Mouse (Mus musculus) ZHBTc4 (cell line): ENCODE results near the gene Txk.

Experiments
- DNase-seq: peaks from one replicate; pipeline ENCODE4 v3.0.0-alpha.2; 2011; ENCODE audit warnings: low read depth, low spot score

Txk gene

DNA sequence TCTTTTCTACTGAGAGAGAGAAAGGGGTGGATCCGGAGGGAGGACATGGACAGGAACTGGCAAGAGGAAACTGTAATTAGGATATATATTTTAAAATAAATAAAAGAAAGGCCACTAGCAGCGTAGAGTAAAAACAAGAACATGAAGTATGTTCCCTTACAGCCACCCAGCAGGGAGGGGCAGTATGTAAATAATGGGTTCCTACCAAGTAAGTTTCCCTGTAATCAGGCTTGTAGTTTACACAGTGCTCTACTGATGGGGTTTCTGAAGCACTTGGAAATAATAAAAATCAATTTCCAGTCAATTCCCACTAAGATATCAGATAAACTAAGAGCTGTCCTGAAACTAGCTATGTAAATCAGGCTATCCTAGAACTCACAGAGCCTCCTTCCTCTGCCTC lies 57.9 kb downstream of the Txk start:
- no peak for DNase-seq

DNA sequence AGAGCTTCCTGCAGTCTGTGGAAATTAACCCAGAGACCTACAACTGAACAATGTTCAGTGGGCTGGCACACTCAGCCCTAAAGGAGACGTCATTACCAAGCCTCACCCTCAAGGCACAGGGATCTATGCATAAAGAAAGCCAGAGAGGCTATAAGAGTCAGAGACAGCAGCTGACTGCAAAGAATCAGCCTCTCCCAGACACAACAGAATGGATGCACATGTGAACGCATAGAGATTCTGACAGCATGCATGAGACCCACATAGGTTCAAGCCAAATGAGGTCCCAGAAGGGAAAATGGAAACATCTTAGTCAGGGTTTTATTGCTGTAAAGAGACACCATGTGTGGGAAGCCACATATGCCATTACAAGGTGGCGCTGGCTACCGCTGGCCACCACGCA lies 62.1 kb downstream of the Txk start:
- DNase-seq: no peak

DNA sequence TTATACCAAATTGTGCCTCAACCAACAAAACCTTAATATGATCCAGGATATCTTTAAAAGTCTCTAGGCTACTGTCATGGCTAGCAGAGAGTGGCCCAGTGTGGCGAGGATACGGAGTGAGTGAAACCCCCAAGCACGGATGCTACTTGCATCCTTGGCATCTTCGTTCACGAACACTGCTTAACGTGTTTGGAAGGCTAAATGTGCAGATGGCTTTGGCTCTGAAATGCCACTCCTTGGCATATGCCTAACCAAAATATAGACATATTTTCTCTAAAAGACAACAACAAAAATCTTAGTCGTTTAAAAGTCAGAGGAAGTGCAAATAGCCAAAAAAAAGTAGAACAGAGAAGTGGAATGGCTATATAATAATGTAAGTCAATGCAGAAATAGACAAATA lies 63.0 kb downstream of the Txk start:
- DNase-seq: no peak

DNA sequence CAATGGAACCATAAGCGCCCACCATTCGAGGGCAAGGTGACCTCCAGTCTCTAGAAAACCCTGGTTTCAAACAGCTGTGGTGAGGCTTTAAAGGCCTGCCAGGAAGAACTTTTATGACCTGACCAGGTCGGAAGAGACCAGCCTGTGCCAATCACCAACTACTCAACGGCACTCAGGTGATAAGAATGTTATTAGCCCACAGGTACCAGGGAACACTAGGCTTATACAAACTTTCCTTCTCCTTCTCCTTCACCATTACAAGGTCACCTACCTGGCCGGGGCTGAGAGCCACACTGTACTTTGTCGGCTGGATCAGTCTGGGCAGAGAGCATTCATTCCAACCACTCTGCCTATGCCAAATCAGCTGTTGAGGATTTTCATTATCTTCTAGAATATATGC lies 71.1 kb downstream of the Txk start:
- DNase-seq: no peak

DNA sequence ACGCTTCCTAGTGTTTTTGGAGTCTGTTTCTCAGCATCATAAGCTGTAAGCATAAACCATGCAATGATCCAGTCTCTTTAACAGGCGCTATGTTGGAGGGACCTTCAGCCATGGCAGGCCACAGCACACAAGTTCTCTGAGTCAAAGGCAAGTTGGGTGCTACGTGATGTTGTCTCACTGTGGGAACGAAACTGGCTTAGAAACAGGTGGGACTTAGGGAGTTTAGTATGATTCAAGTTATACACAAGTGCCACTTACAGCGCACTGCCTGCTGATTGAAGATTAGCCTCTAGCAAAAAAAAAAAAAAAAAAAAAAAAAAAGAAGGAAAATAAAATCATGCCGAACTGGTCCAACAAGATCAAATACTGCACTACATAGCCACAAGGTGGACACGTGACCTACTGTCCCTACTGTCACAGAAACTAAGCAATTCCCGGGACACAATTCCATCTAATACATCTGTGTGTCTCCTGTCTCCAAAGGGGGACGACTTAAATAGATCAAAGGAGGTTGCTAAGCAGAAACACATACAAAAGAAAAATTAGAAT lies 77.5 kb downstream of the Txk start:
- no peak for DNase-seq

DNA sequence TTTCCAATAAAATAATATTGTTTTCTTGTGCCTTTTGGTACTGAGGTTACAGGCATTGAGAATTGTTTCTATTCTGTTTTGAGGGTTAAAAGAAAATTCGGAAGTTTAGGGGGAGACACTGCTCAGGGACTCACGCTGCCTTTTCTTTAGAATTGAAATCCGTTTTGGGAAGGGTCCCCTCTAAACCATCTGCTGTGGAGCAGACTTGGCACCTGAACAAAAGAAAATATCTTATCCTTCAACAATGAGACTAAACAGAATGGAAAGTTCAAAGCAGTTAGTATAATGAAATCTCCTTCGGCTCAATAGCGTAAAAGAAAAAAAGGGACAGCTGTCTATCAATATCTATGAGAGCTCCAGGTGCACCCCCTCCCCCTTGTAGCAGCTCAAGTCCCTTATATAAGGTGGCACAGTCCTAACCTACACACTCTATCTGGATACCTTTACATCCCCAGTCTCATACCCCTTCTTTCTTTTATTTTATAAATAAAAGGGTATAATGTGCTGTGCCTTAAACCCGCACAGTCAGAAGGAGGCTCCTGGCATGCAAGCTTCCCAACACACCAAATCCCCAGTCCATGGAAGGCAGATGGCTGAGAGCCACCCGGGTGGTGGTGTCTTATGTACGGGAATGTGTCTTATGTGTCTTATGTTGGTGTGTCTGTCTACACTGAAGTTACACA lies 81.4 kb downstream of the Txk start:
- no peak for DNase-seq

DNA sequence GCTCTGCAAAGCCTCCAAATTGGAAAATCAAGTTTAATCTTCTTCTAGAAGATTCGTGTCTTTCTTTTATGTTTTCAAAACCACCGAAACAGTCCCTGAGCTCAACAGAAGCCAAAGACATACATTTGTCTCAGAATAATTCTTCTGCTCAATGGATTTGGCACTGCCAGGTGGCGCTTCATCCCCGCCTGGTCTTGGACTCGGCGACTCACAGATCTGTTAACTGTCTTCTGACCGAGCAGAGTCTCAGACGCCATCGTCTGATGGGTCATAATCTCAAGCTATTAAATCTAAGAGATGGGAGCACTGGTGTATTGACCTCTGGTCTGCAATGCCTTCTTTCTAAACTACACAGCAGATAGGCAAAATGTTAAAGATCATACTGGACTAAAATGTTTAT lies 84.2 kb downstream of the Txk start:
- DNase-seq: no peak

DNA sequence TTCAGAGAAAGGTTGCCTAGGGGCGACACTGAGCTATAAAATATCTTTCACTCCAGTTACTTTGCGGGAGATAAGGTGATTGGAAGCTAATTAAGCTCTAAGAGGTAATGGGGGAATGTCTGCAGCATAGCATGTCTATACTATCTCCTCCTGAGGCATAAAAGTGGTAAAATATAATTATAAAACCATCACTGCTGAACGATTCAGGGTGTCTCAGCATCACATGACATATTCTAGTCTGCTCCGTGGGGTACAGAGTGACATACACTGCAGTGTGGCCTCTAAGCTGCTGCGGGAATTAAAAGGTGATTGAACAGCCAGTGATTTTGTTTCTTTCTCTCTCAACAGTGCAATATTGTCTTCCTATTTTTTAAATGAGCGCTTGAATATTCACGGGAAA lies 86.1 kb downstream of the Txk start:
- DNase-seq: no peak

DNA sequence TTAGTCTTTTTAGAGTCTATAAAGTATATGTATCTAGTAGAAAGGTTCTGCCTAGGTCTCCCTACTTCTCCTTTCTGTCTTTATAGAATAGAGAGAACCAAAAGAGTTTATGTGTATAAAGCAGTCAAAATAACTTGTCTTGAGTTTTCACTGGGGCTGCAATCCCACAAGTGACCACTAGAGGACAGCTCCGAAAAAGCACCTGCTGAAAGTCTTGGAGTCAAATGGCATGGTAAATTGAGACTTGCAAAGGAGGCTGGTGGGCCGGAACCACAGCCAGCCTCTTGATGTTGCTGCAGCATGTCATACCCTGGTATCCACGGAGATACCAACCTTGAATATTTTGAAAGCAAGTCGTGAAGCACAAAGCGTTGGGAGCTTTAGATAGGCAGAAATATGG lies 87.3 kb downstream of the Txk start:
- DNase-seq: peak; percentile 72

DNA sequence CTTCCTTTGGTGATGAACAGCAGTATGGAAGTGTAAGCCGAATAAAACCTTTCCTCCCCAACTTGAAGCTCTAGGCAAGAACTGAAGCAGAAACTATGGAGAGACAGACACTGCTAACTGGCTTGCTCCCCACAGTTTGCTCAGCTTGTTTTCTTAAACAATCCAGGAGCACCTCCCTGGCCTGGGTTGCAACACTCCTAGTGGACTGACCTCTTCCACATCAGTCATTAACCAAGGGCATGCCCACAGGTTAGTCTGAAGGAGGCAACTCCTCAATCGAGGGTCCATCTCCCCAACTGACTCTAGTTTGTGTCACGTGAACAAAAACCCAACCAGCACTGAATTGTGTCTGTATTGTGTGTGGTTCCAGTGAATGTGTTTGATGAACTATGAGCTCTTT lies 87.7 kb downstream of the Txk start:
- DNase-seq: no peak

DNA sequence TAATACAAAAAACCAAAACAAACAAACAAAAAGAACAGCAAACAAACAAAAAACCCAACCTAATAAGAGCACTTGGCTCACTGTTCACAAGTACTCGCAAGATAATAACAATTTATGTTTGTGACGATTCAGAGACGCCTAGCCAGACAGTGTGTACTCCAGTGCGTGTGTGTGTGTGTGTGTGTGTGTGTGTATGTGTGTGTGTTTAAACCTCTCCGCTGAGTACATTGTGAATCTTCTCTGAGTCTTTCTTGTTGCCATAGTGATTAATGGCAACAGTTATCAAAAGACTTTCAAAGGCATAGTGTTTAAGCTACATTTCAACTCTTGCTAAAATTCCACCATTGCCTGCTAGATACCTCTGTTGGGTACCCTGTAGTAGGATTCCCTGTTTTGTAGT lies 88.5 kb downstream of the Txk start:
- no peak for DNase-seq

DNA sequence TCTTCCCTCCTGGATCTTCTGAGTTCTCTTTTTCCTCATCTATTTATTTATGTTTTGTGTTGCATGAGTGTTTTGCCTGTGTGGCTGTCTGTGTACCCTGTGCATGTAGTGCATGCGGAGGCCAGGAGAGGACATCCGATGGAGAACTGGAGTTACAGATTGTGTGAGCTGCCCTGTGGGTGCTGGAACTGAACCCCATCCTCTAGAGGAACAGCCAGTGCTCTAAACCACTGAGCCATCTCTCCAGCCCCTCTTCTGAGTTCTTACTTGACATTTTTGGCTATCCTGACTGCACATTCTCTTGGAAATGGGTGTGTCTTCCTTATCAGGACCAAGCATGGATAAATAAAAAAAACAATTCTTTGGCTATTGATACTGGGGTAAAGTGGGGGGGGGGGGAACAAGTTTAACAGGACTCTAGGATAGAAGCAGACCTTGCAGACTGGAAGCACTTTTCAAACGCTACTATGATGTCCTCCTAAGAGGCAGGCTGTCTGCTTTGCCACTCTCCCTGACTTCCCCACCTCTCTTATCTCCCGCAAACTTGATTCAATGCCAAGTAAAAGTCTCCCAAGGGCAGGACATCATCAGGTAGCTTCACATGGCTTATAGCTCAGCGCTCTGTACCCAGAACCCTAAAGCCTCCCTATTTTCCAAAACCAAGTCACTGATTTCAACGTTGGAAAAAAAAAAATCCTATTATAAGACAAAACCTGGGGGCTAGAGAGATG lies 91.4 kb downstream of the Txk start:
- DNase-seq: no peak

DNA sequence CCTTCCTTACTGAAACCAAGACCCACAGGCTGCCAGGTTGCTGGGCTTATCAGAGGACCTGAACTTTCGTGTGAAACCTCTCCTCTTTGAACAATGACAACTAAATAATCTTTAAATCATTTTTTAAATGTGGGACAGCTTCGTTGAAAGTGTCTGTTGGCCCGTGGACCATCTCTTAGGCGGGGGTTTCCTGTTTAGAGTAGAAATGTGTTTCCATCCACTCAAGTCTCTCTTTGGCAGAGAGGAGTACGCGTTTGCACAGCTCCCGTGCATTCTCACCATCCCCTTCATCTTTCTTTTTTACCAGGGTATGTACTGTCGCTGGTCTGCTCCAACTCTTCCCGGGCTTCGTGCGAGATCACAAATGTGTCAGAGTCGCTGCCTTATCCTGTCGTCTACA lies 94.2 kb downstream of the Txk start:
- no peak for DNase-seq

DNA sequence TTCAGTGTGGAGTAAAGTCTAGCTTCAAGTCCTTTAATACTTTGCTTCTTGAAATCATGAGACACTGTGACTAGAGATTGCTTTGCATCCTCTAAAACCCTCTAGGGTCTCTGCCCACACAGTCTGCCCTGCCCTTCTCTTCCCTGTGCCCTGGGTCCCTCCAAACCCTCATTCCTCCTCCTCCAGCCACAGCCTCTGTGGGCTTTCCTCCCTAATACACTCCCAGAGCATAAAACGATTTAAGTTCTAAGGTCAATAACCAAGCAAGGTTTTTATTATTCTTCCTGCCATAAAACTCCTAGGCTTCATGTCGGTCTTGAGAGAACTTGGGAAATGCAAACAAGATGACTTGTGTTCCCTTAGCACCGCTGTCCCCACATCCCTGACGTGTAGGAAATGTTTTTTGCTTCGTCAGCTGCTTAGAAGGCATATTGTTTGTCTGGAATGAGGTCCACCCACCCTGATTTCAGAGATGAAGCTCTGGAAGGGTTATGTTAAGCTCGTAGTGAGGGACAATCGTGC lies 96.2 kb downstream of the Txk start:
- no peak for DNase-seq

DNA sequence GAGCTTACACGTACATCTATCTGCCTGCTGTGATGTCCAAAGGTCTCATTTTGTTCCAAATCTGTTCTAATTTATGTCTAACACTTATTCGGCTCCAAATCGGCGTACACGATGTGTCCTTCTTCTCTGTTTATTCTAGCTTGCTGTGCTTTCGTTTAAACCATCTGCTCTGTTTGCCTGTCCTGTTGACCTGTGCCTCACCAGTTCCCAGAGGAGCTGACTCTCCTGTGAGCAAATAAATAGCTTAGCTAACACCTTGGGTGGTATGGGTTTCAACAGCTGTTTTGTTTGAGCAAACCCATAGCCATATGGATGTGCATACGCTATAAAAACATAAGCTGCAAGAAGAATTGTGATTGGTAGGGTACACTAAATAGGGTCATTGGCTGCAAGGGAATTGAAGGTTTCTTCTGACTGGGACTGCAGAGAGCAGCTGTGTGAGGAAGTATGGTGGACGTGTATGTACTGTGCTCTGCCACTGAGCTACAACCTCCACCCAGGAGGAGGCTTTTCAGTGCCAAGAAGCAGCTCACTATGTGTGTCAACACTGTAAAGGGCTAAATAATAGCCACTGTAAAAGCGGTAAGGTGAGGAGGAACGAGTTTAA lies 99.4 kb downstream of the Txk start:
- no peak for DNase-seq

DNA sequence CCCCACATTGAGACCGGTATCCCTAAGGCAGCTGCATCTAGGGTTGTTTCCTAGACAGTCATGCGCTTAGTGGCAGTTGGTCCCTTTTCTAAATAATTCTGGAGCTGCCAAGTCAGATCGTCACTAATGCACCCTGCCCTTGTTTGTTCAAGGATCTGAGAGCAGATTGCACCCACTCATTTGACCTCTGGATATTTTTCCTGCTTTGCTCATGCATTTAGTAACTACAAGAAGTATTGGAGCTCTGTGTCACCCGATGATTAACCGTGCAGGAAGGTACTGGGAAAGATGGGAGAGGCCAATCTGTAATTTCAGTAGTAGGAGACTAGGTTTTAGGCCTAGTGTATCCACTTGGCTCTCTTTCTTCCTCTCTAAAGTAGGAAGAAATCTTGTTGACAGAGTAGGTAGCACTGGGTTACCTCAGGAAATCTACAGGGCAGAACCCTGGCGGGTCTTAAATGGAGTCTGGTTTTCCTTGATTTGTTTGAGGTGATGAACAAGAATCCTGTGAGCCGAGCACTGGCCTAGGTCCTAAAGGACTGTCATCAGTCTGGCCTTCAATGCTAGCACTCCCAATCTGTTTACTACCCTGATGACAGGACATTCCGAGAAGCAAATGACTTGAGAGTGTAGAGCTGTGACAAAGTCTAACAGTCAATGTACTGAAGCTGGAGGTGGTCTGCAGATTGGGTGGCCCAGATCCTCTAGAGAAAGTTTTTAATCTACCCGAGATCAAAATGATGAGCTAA lies 103.4 kb downstream of the Txk start:
- DNase-seq: no peak

DNA sequence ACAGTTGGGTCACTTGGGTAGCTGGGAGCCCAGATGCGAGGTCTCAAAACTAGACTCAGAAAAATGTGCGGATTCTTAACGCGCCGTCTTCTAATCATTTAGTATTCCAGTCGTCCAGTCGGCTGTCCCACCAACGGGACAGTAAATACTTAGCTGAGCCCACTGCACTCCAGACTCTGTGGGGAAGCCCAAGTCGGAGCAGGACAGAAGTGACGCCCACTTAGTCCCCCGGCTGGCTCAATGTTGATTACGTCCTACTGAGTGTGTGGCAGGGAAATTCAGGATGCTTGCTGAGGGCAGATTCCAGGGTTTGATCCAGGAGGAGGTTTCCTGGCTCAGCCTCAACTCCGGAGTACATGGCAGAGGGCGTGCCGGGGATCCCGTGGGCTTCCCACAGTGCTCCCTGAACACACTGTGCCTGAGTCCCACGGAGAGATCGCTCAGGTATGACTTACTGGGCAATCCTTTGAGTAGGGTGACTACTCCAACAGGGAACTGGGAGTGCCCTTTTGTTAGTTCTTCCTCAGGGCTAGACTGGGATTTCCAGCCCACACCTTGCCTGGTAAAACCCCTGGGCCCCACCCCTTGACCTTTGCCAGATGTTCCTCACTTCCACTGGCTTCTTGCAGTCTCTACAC lies 104.5 kb downstream of the Txk start:
- peak; percentile 75 for DNase-seq

DNA sequence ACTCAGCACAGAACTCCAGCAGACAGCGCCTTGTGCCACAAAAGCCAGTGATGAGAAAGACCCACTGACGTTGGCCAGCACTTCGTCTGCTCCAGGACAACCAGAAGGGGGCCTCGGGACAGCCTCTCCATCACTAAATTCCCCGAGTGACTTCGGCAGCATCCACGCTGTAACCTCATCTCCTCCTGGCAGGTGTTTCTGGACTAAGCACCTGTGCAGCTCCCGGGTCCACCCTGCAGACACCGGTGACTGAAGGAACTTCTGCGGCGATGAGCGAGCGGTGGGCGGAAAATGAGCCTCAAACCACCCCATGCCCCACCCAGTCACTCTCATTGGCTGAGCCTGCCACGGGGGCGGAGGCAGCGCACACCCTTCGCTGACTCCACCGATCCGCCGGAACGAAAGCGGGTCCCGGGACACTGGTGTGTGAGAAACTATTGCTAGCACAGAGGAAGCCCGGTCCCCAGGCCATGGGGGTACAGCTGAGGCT lies 105.1 kb downstream of the Txk start, which contains the start of gene Nipal1:
Gene Nipal1, plus strand, starts transcription at position 378 of the 490 bp plus-strand sequence.
- DNase-seq: peak; percentile 82

DNA sequence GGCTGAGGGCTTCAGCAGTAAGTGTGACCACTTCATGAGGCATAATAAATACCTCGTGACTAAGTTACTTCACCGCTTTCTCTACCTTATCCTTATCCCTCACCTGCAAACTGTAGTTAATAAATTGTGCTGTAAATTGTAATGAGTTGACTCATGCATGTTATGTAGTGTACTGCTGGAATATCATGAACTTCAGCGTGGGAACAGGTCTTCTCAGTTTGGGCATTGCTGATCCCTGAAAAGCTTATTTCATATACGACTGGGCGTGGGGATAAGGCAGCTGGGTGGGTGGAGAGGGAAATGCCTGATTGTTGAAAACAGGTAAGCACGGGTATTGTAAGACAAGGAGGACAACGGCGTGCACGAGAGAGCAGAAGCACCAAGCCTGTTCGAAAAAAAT lies 105.6 kb downstream of the Txk start:
- DNase-seq: no peak

DNA sequence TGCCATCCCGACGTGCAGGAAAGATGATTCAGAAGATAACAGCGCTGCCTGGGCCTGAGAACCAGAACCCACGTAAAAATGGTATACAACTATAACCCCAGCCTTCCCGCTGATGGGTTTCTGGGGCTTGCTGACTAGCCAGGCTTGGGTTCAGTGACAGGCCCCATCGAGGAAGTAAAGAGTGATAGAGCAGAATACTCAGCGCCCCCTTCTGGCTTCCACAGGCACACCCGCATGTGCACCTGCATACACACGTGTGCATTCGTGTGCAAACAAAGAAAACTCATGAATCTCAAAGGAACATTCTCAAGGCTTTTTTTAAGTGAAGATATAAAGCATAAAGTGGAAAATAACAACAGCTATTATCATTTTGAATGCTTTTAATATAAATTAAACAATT lies 106.4 kb downstream of the Txk start:
- peak; percentile 57 for DNase-seq
